Mouse (Mus musculus) hindlimb bud, embryonic 11.5 days (tissue): ENCODE measurements around the gene Ndnf.

Experiments used
- DNase-seq: peaks from one replicate; pipeline ENCODE4 v3.0.0-alpha.2; 2012; ENCODE audit warnings: low read depth, low spot score; ENCODE audit errors: extremely low spot score

Gene Ndnf

DNA sequence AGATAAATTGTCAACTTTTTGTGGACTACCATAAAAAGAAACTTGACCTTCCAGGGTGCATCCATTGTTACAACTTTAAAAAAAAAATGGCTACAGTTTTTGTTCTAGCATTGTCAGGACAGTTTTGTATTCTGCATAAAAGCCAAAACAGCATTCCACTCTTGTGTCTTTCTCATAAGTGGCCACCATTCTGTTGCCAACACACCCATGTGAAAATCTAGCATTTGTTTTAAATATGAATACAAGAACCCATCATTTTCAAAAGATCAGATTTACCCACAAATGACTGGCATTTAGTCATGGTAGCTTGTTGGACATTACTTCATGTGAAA lies 72.4 kb downstream of the Ndnf start:
- DNase-seq, result no peak

DNA sequence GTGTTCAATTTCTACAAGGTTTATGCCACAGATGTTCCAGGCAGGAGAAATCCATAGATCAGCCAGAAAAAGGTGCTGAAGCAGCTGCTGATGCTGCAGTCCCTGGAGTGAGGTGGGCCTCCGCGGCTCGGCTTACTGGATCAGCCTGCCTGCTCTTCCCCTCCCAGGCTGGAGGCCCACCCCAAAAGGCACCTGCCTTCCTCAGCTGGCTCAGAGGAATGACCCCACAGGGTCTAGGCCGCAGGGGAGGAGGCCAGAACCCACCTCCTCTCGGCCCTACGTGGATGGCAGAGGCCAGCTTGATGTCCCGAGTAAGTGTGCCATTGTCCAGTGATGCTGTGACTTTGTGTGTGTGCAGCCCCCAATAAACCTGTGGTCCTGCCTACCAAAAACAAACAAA lies 86.8 kb downstream of the Ndnf start:
- no peak for DNase-seq

DNA sequence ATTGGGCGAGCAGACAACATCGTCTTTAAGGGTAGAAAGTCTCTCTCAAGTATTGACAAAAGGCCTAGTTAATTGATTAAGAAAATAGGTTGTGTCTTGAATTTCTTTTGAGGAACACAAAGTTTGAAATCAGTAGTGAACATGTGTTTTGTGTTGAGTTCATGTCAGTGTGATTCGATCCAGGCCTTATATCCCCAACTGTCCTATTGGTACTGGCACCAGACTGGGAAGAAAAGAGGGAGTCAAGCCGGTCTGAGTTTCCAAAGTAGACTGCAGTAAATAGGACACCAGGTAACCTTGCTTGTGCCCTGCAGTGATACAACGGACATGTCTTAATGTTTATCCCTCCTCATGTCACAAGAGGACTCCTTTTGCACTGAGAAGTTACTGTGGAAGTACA lies 87.8 kb downstream of the Ndnf start:
- no peak for DNase-seq

DNA sequence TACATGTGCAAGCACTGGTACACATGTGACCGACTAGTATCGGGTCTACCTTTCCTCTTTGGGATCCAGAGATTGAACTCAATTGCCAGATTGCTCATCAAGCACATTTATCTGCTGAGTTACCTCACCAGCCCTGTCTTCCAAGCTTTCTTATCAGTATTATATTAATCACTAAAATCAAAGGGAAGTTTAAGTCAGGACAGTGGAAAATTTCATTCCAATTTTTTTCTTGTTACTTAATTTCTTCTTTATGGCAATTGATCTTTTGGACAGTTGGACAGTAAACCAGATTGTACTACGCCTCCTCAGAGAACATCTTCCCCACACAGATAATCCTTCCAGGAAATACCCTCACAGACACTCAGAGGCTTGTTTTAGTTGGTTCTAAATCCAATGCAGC lies 88.7 kb downstream of the Ndnf start:
- no peak for DNase-seq
